Mouse (Mus musculus) stomach, postnatal 0 days (tissue): ENCODE data around the gene Pik3r2. TPM values are rescaled to one million over a fixed set of nuclear protein-coding genes. Genes with fewer than 3 reads are reported as not detected.

Experiments
- ATAC-seq: fragments of 200-750 bp; cut with Nextera tagmentation; 2 replicates; pipeline ENCODE4 v1.8.0; 2017; ENCODE audit not compliant: low FRiP score, low TSS enrichment
- DNase-seq: peaks from one replicate; pipeline ENCODE4 v3.0.0-alpha.2; 2016; ENCODE audit warnings: low spot score
- H3K27ac ChIP-seq: fragments of 300-500 bp; sonication (generic); replicated peaks from 2 replicates; pipeline ENCODE4 v1.5.1; 2014; ENCODE audit warnings: mild to moderate bottlenecking, control low read depth
- H3K27me3 ChIP-seq: fragments of 300-500 bp; sonication (generic); 2 replicates; pipeline ENCODE4 v1.6.1; 2014; ENCODE audit warnings: low read length; ENCODE audit not compliant: control insufficient read depth, insufficient read depth
- H3K36me3 ChIP-seq: fragments of 300-500 bp; sonication (generic); 2 replicates; pipeline ENCODE4 v1.6.1; 2014; ENCODE audit warnings: low read length, mixed read lengths; ENCODE audit not compliant: control insufficient read depth, insufficient read depth
- H3K4me1 ChIP-seq: fragments of 300-500 bp; sonication (generic); replicated peaks from 2 replicates; pipeline ENCODE4 v1.6.1; 2014; ENCODE audit warnings: antibody characterized with exemption; ENCODE audit not compliant: control insufficient read depth, insufficient read depth
- H3K4me2 ChIP-seq: fragments of 300-500 bp; sonication (generic); replicated peaks from 2 replicates; pipeline ENCODE4 v1.6.1; 2014; ENCODE audit warnings: low read depth, mild to moderate bottlenecking, control low read depth, moderate library complexity
- H3K4me3 ChIP-seq: fragments of 300-500 bp; sonication (generic); 2 replicates; pipeline ENCODE4 v1.5.1; 2014; ENCODE audit warnings: low read depth, low read length, control low read depth
- H3K9ac ChIP-seq: fragments of 300-500 bp; sonication (generic); 2 replicates; pipeline ENCODE4 v1.6.1; 2014; ENCODE audit warnings: mild to moderate bottlenecking, low read length, control low read depth, mixed read lengths
- H3K9me3 ChIP-seq: fragments of 300-500 bp; sonication (generic); 2 replicates; pipeline ENCODE4 v1.6.1; 2016; ENCODE audit warnings: low read length; ENCODE audit not compliant: control insufficient read depth
- CTCF ChIP-seq: IDR thresholded peaks from 2 replicates; pipeline ENCODE4 v1.5.1; 2016; ENCODE audit warnings: antibody characterized with exemption, low read depth, mild to moderate bottlenecking, moderate library complexity
- EP300 ChIP-seq: optimal IDR thresholded peaks from 2 replicates; pipeline ENCODE3; 2016; ENCODE audit warnings: antibody characterized with exemption
- WGBS: fragments of 180-500 bp; shearing (Covaris S2); extraction: QIAGEN DNeasy Blood & Tissue Kit; methylation state at CpG from one replicate; pipeline ENCODE4 v1.1.7; 2014; 5-methylcytosine and 5-hydroxymethylcytosine counted together
- polyA plus RNA-seq: library from polyadenylated mRNA; unstranded; fragments of >200 nt; fragmentation: Nextera tagmentation; extraction: Ambion mirVana; gene quantifications from 2 replicates; pipeline ENCODE4 v1.2.1, GENCODE M21; 2015

The Pik3r2 gene
- polyA plus RNA-seq, 1 experiment from 2014 or later, result 36.8 TPM

GRCm38 (mm10) chr8:70767503-70767902 is 9.0 kb downstream of the Pik3r2 start:
- 79% methylated on average over 6 of the region's 6 CpGs for WGBS
- Histone ChIP-seq H3K4me2 (no peak overlapping the region), H3K9me3 (no peaks in the 10 kb centered on the region), H3K9ac (0 out of 2 replicates have a peak overlapping the region, but pooled peaks have one; percentile 5), H3K36me3 (peaks cover 26% of the 10 kb centered on the region), H3K27ac (peak overlapping the region; percentile 79; the same call in 1 of the 2 replicates), H3K4me1 (0 out of 2 replicates have a peak, but pooled peaks cover 3% of the 10 kb centered on the region), H3K27me3 (no peaks in the 10 kb centered on the region), H3K4me3 (no peak overlapping the region)
- TF ChIP-seq CTCF (no peak), EP300 (no peak)
- no peak for DNase-seq
- ATAC-seq, result no peak

GRCm38 (mm10) chr8:70766571-70767440 is 9.7 kb downstream of the Pik3r2 start:
- peak overlapping the region; percentile 87 for H3K4me2 ChIP-seq
- ATAC-seq (peak; percentile 72), DNase-seq (peak; percentile 92)
- H3K4me1 ChIP-seq, result 0 out of 2 replicates have a peak, but pooled peaks cover 3% of the 10 kb centered on the region
- H3K9me3 ChIP-seq, result no peaks in the 10 kb centered on the region
- no peak for TF ChIP-seq EP300
- TF ChIP-seq CTCF, result no peak
- peak overlapping the region; percentile 48 for H3K4me3 ChIP-seq
- H3K9ac ChIP-seq, result peak overlapping the region; percentile 70
- H3K27me3 ChIP-seq, result no peaks in the 10 kb centered on the region
- WGBS, result 11% methylated on average over 21 of the region's 21 CpGs
- peaks cover 27% of the 10 kb centered on the region for H3K36me3 ChIP-seq
- peak overlapping the region; percentile 79 for H3K27ac ChIP-seq

GRCm38 (mm10) chr8:70765838-70766570 is 10.5 kb downstream of the Pik3r2 start:
- ATAC-seq (no peak), DNase-seq (peak; percentile 71)
- Histone ChIP-seq H3K4me3 (peak overlapping the region; percentile 48), H3K27ac (peak overlapping the region; percentile 79), H3K9me3 (no peaks in the 10 kb centered on the region), H3K9ac (peak overlapping the region; percentile 70), H3K36me3 (peaks cover 22% of the 10 kb centered on the region), H3K4me1 (0 out of 2 replicates have a peak, but pooled peaks cover 3% of the 10 kb centered on the region), H3K4me2 (peak overlapping the region; percentile 87), H3K27me3 (no peaks in the 10 kb centered on the region)
- WGBS, result 1% methylated on average over 34 of the region's 34 CpGs
- TF ChIP-seq EP300, result no peak
- no peak for TF ChIP-seq CTCF

GRCm38 (mm10) chr8:70765329-70765728 is 11.2 kb downstream of the Pik3r2 start:
- Histone ChIP-seq H3K4me1 (0 out of 2 replicates have a peak, but pooled peaks cover 3% of the 10 kb centered on the region), H3K4me3 (peak overlapping the region; percentile 48), H3K27ac (peak overlapping the region; percentile 82), H3K27me3 (no peaks in the 10 kb centered on the region), H3K36me3 (peaks cover 17% of the 10 kb centered on the region), H3K9me3 (no peaks in the 10 kb centered on the region), H3K4me2 (peak overlapping the region; percentile 87), H3K9ac (peak overlapping the region; percentile 70)
- no peak for TF ChIP-seq CTCF
- no peak for TF ChIP-seq EP300
- ATAC-seq (no peak), DNase-seq (no peak)
- 50% methylated on average over 9 of the region's 9 CpGs for WGBS

GRCm38 (mm10) chr8:70764676-70765075 is 11.8 kb downstream of the Pik3r2 start:
- WGBS, result 73% methylated on average over 13 of the region's 13 CpGs
- no peak overlapping the region for H3K4me3 ChIP-seq

More at GRCm38 (mm10) chr8:70764676-70765075, 11.8 kb downstream of the Pik3r2 start:
- Histone ChIP-seq H3K4me2 (peak overlapping the region; percentile 87), H3K27ac (peak overlapping the region; percentile 82), H3K4me1 (0 out of 2 replicates have a peak, but pooled peaks cover 3% of the 10 kb centered on the region), H3K9me3 (no peaks in the 10 kb centered on the region), H3K9ac (no peak overlapping the region), H3K27me3 (no peaks in the 10 kb centered on the region), H3K36me3 (peaks cover 14% of the 10 kb centered on the region)
- ATAC-seq (no peak), DNase-seq (peak; percentile 67)
- TF ChIP-seq CTCF, result no peak
- TF ChIP-seq EP300, result no peak
